Mouse (Mus musculus) kidney, adult 2 months (tissue): ENCODE results near the gene Thrap3. TPM values are rescaled to one million over a fixed set of nuclear protein-coding genes. Genes with fewer than 3 reads are reported as not detected.

Experiments
- DNase-seq: peaks from one replicate; pipeline ENCODE4 v3.0.0; 2021
- H3K27ac ChIP-seq: fragments of 200-500 bp; 2 replicates; pipeline ENCODE4 v1.5.1; 2012; ENCODE audit warnings: low read depth, low read length, control low read depth, inconsistent platforms; ENCODE audit not compliant: insufficient read depth
- H3K27me3 ChIP-seq: fragments of 200-500 bp; replicated peaks from 2 replicates; pipeline ENCODE4 v1.6.1; 2012; ENCODE audit warnings: mild to moderate bottlenecking, moderate library complexity, low read length, inconsistent platforms; ENCODE audit not compliant: control insufficient read depth, insufficient read depth
- H3K36me3 ChIP-seq: fragments of 200-500 bp; 2 replicates; pipeline ENCODE4 v1.6.1; 2012; ENCODE audit warnings: mild to moderate bottlenecking, moderate library complexity, low read length, inconsistent platforms; ENCODE audit not compliant: control insufficient read depth, insufficient read depth
- H3K4me1 ChIP-seq: fragments of 200-500 bp; 2 replicates; pipeline ENCODE4 v1.6.1; 2011; ENCODE audit warnings: low read length; ENCODE audit not compliant: control insufficient read depth, insufficient read depth
- H3K4me3 ChIP-seq: fragments of 200-500 bp; 2 replicates; pipeline ENCODE4 v1.5.1; 2011; ENCODE audit warnings: mild to moderate bottlenecking, low read depth, low read length, control low read depth; ENCODE audit not compliant: insufficient read depth
- CTCF ChIP-seq: fragments of 200-500 bp; conservative IDR thresholded peaks from 2 replicates; pipeline ENCODE4 v1.5.1; 2011; ENCODE audit warnings: low read depth, mild to moderate bottlenecking, control low read depth, low read length, moderate library complexity, mixed read lengths; ENCODE audit not compliant: insufficient read depth, insufficient read length
- POLR2A ChIP-seq: fragments of 200-500 bp; IDR thresholded peaks from one replicate; pipeline ENCODE4 v1.6.1; 2011; ENCODE audit warnings: low read depth, low read length, control low read depth
- WGBS: fragments of 180-500 bp; shearing (Covaris S2); methylation state at CpG from one replicate; pipeline ENCODE4 v1.1.7; 2018; 5-methylcytosine and 5-hydroxymethylcytosine counted together
- polyA plus RNA-seq: library from polyadenylated mRNA; depleted of rRNA; stranded (reverse); fragments of >200 nt; gene quantifications from 2 replicates; pipeline ENCODE4 v1.2.3, GENCODE M21; 2012

Gene Thrap3
- polyA plus RNA-seq, 1 experiment: 51.0 TPM

GRCm38 (mm10) chr4:126200656-126201055 lies 1.9 kb downstream of the Thrap3 start:
- Histone ChIP-seq H3K27me3 (no peaks in the 10 kb centered on the region), H3K36me3 (no peaks in the 10 kb centered on the region), H3K4me3 (peak overlapping the region; percentile 11; the same call in 1 of the 2 replicates), H3K27ac (peak overlapping the region; percentile 9; the same call in 1 of the 2 replicates), H3K4me1 (peaks cover 16% of the 10 kb centered on the region)
- 19% methylated on average over 2 of the region's 2 CpGs for WGBS
- no peak for DNase-seq
- TF ChIP-seq POLR2A (no peak), CTCF (no peak)

- DNase-seq: no peak
- H3K4me3 ChIP-seq: no peak overlapping the region
Observed at GRCm38 (mm10) chr4:126200036-126200435, 2.5 kb downstream of the Thrap3 start.

GRCm38 (mm10) chr4:126199556-126199955 lies 3.0 kb downstream of the Thrap3 start:
- H3K27me3 ChIP-seq: no peaks in the 10 kb centered on the region
- H3K4me3 ChIP-seq: no peak overlapping the region
- peaks cover 16% of the 10 kb centered on the region for H3K4me1 ChIP-seq
- no peak for DNase-seq
- H3K36me3 ChIP-seq: no peaks in the 10 kb centered on the region
- TF ChIP-seq CTCF: no peak
- no peak for TF ChIP-seq POLR2A
- H3K27ac ChIP-seq: no peak overlapping the region
- 20% methylated on average over 6 of the region's 6 CpGs for WGBS

More at GRCm38 (mm10) chr4:126200036-126200435, 2.5 kb downstream of the Thrap3 start:
- TF ChIP-seq POLR2A (no peak), CTCF (no peak)
- Histone ChIP-seq H3K36me3 (no peaks in the 10 kb centered on the region), H3K27ac (no peak overlapping the region), H3K4me1 (peaks cover 16% of the 10 kb centered on the region), H3K27me3 (no peaks in the 10 kb centered on the region)
- 7% methylated on average over 1 of the region's 1 CpGs for WGBS

GRCm38 (mm10) chr4:126197485-126197884 lies 5.1 kb downstream of the Thrap3 start:
- peaks cover 7% of the 10 kb centered on the region for H3K36me3 ChIP-seq
- H3K4me3 ChIP-seq: no peak overlapping the region
- no peaks in the 10 kb centered on the region for H3K27me3 ChIP-seq
- no peak overlapping the region for H3K27ac ChIP-seq
- peaks cover 16% of the 10 kb centered on the region for H3K4me1 ChIP-seq
- 22% methylated on average over 3 of the region's 3 CpGs for WGBS
- no peak for TF ChIP-seq POLR2A
- TF ChIP-seq CTCF: no peak
- peak; percentile 64 for DNase-seq

GRCm38 (mm10) chr4:126194916-126195315 lies 7.6 kb downstream of the Thrap3 start:
- DNase-seq: no peak
- Histone ChIP-seq H3K27me3 (no peaks in the 10 kb centered on the region), H3K4me1 (peaks cover 10% of the 10 kb centered on the region), H3K36me3 (peaks cover 7% of the 10 kb centered on the region), H3K4me3 (no peak overlapping the region), H3K27ac (no peak overlapping the region)
- WGBS: 84% methylated on average over 4 of the region's 4 CpGs
- TF ChIP-seq POLR2A: no peak
- TF ChIP-seq CTCF: no peak

- peaks cover 7% of the 10 kb centered on the region for H3K36me3 ChIP-seq
- no peaks in the 10 kb centered on the region for H3K27me3 ChIP-seq
- no peak overlapping the region for H3K27ac ChIP-seq
- no peak for DNase-seq
- TF ChIP-seq POLR2A (no peak), CTCF (no peak)
- peaks cover 5% of the 10 kb centered on the region for H3K4me1 ChIP-seq
- no peak overlapping the region for H3K4me3 ChIP-seq
Observed at GRCm38 (mm10) chr4:126194216-126194615, 8.3 kb downstream of the Thrap3 start.

- Histone ChIP-seq H3K4me1 (peaks cover 8% of the 10 kb centered on the region; the same call in 1 of the 2 replicates), H3K4me3 (no peak overlapping the region), H3K27ac (no peak overlapping the region), H3K27me3 (no peaks in the 10 kb centered on the region), H3K36me3 (peaks cover 7% of the 10 kb centered on the region)
- WGBS: 82% methylated on average over 2 of the region's 2 CpGs
- TF ChIP-seq CTCF: no peak
- no peak for DNase-seq
Observed at GRCm38 (mm10) chr4:126190636-126191035, 11.9 kb downstream of the Thrap3 start.

GRCm38 (mm10) chr4:126187096-126187495 lies 15.5 kb downstream of the Thrap3 start:
- WGBS: 37% methylated on average over 3 of the region's 3 CpGs
- Histone ChIP-seq H3K27ac (no peak overlapping the region), H3K4me1 (peaks cover 8% of the 10 kb centered on the region; the same call in 1 of the 2 replicates), H3K36me3 (no peaks in the 10 kb centered on the region; the same call in 1 of the 2 replicates), H3K4me3 (no peak overlapping the region), H3K27me3 (no peaks in the 10 kb centered on the region)
- TF ChIP-seq POLR2A (no peak), CTCF (no peak)
- peak; percentile 54 for DNase-seq
